Mouse (Mus musculus) ovary, adult 2 months (tissue): ENCODE measurements around the gene Bhmt. TPM values are rescaled to one million over a fixed set of nuclear protein-coding genes. Genes with fewer than 3 reads are reported as not detected.

Experiments used
- polyA plus RNA-seq: library from polyadenylated mRNA; depleted of rRNA; stranded (reverse); fragments of >200 nt; gene quantifications from 2 replicates; pipeline ENCODE4 v1.2.3, GENCODE M21; 2012; rRNA removed

Bhmt gene
- polyA plus RNA-seq: 0.95 and 5.4 TPM in 2 replicates

GRCm38 (mm10) chr13:93637282-93638245 is at the start of gene Bhmt:
Bhmt (minus strand) TSS chr13:93637961.

GRCm38 (mm10) chr13:93674131-93674561 is 36.4 kb upstream of the Bhmt start, which contains the start of the genes Bhmt2 and Dmgdh:
Bhmt2 (minus strand) TSS chr13:93674302.
Dmgdh (plus strand) TSS chr13:93674433.

Other genes starting within 250 kb of the Bhmt start
- 44.4 and 63.0 TPM in 2 replicates for gene Jmy, start 138.2 kb downstream of the Bhmt start, polyA plus RNA-seq
- 0.12 TPM in 1 of 2 replicates, not detected in the other for gene Bhmt2, start 36.3 kb upstream of the Bhmt start, polyA plus RNA-seq
- gene Dmgdh, start 36.5 kb upstream of the Bhmt start, polyA plus RNA-seq: 0.05 and 0.15 TPM in 2 replicates
- 46.9 and 70.9 TPM in 2 replicates for gene Arsb, start 133.7 kb upstream of the Bhmt start, polyA plus RNA-seq